Mouse (Mus musculus) midbrain, embryonic 11.5 days (tissue): ENCODE results near the gene Atp6v0c. TPM values are rescaled to one million over a fixed set of nuclear protein-coding genes. Genes with fewer than 3 reads are reported as not detected.

Source experiments
- ATAC-seq: fragments of 200-750 bp; cut with Nextera tagmentation; 2 replicates; pipeline ENCODE4 v1.8.0; 2017; ENCODE audit warnings: moderate TSS enrichment, moderate library complexity; ENCODE audit not compliant: low FRiP score
- DNase-seq: peaks from one replicate; pipeline ENCODE4 v3.0.0; 2015; ENCODE audit warnings: low spot score; ENCODE audit errors: missing footprints
- H3K27ac ChIP-seq: fragments of 300-500 bp; sonication (generic); 2 replicates; pipeline ENCODE4 v1.5.1; 2014; ENCODE audit warnings: low read depth, low read length
- H3K27me3 ChIP-seq: fragments of 300-500 bp; sonication (generic); 2 replicates; pipeline ENCODE4 v1.6.1; 2014; ENCODE audit warnings: mild to moderate bottlenecking, low read length, moderate library complexity, mixed read lengths; ENCODE audit not compliant: control insufficient read depth, insufficient read depth
- H3K36me3 ChIP-seq: fragments of 300-500 bp; sonication (generic); 2 replicates; pipeline ENCODE4 v1.6.1; 2014; ENCODE audit warnings: mild to moderate bottlenecking, low read length, moderate library complexity, mixed read lengths; ENCODE audit not compliant: control insufficient read depth, insufficient read depth
- H3K4me1 ChIP-seq: fragments of 300-500 bp; sonication (generic); 2 replicates; pipeline ENCODE4 v1.6.1; 2014; ENCODE audit warnings: low read length; ENCODE audit not compliant: control insufficient read depth, insufficient read depth
- H3K4me2 ChIP-seq: fragments of 300-500 bp; sonication (generic); 2 replicates; pipeline ENCODE4 v1.6.1; 2014; ENCODE audit warnings: mild to moderate bottlenecking, moderate library complexity
- H3K4me3 ChIP-seq: fragments of 300-500 bp; sonication (generic); 2 replicates; pipeline ENCODE4 v1.5.1; 2014; ENCODE audit warnings: low read depth, low read length
- H3K9ac ChIP-seq: fragments of 300-500 bp; sonication (generic); 2 replicates; pipeline ENCODE4 v1.6.1; 2014; ENCODE audit warnings: low read length
- H3K9me3 ChIP-seq: fragments of 300-500 bp; sonication (generic); 2 replicates; pipeline ENCODE4 v1.6.1; 2016; ENCODE audit warnings: low read length; ENCODE audit not compliant: control insufficient read depth
- WGBS: fragments of 180-500 bp; shearing (Covaris S2); extraction: QIAGEN DNeasy Blood & Tissue Kit; methylation state at CpG from one replicate; pipeline ENCODE4 v1.1.7; 2014; 5-methylcytosine and 5-hydroxymethylcytosine counted together
- polyA plus RNA-seq: library from polyadenylated mRNA; unstranded; fragments of >200 nt; fragmentation: Nextera tagmentation; extraction: Ambion mirVana; gene quantifications from 2 replicates; pipeline ENCODE4 v1.2.1, GENCODE M21; 2014

The Atp6v0c gene
- polyA plus RNA-seq, 1 experiment from 2014 or later = 465 TPM

- no peak overlapping the region for H3K4me2 ChIP-seq
- 80% methylated on average over 4 of the region's 4 CpGs for WGBS
Measured at GRCm38 (mm10) chr17:24191481-24191880, 22.0 kb upstream of the Atp6v0c start.

GRCm38 (mm10) chr17:24190934-24191333, 21.4 kb upstream of the Atp6v0c start:
- H3K27ac ChIP-seq = no peak overlapping the region
- H3K27me3 ChIP-seq = no peaks in the 10 kb centered on the region
- no peak overlapping the region for H3K4me2 ChIP-seq
- no peaks in the 10 kb centered on the region for H3K36me3 ChIP-seq
- no peaks in the 10 kb centered on the region for H3K9me3 ChIP-seq
- WGBS = 94% methylated on average over 2 of the region's 2 CpGs
- DNase-seq (no peak), ATAC-seq (no peak)
- H3K4me3 ChIP-seq = no peak overlapping the region
- H3K4me1 ChIP-seq = no peaks in the 10 kb centered on the region
- H3K9ac ChIP-seq = no peak overlapping the region

More at GRCm38 (mm10) chr17:24191481-24191880, 22.0 kb upstream of the Atp6v0c start:
- Histone ChIP-seq H3K27me3 (no peaks in the 10 kb centered on the region), H3K9ac (no peak overlapping the region), H3K4me1 (no peaks in the 10 kb centered on the region), H3K9me3 (no peaks in the 10 kb centered on the region), H3K27ac (no peak overlapping the region), H3K4me3 (no peak overlapping the region), H3K36me3 (no peaks in the 10 kb centered on the region)
- no peak for DNase-seq
- no peak for ATAC-seq

- Histone ChIP-seq H3K27me3 (no peaks in the 10 kb centered on the region), H3K27ac (no peak overlapping the region), H3K4me1 (peaks cover 4% of the 10 kb centered on the region; the same call in 1 of the 2 replicates), H3K4me3 (no peak overlapping the region), H3K9me3 (no peaks in the 10 kb centered on the region), H3K9ac (no peak overlapping the region), H3K4me2 (no peak overlapping the region), H3K36me3 (no peaks in the 10 kb centered on the region)
- WGBS = 74% methylated on average over 3 of the region's 3 CpGs
- ATAC-seq = no peak
- DNase-seq = no peak
Measured at GRCm38 (mm10) chr17:24174259-24174658, 4.8 kb upstream of the Atp6v0c start.

GRCm38 (mm10) chr17:24173423-24173822, 3.9 kb upstream of the Atp6v0c start:
- Histone ChIP-seq H3K4me1 (peaks cover 4% of the 10 kb centered on the region), H3K9me3 (no peaks in the 10 kb centered on the region), H3K4me3 (no peak overlapping the region), H3K27me3 (no peaks in the 10 kb centered on the region), H3K9ac (no peak overlapping the region), H3K27ac (no peak overlapping the region), H3K4me2 (no peak overlapping the region), H3K36me3 (no peaks in the 10 kb centered on the region)
- DNase-seq = peak; percentile 96
- 4% methylated on average over 3 of the region's 3 CpGs for WGBS
- ATAC-seq = no peak

- H3K4me2 ChIP-seq = no peak overlapping the region
- 94% methylated on average over 4 of the region's 4 CpGs for WGBS
- H3K4me3 ChIP-seq = no peak overlapping the region
- DNase-seq (no peak), ATAC-seq (no peak)
- H3K27ac ChIP-seq = no peak overlapping the region
- H3K9me3 ChIP-seq = no peaks in the 10 kb centered on the region
- H3K36me3 ChIP-seq = peaks cover 4% of the 10 kb centered on the region; the same call in 1 of the 2 replicates
- H3K9ac ChIP-seq = no peak overlapping the region
- H3K27me3 ChIP-seq = no peaks in the 10 kb centered on the region
- H3K4me1 ChIP-seq = peaks cover 13% of the 10 kb centered on the region
Measured at GRCm38 (mm10) chr17:24171738-24172137, 2.2 kb upstream of the Atp6v0c start.

- DNase-seq (no peak), ATAC-seq (no peak)
- peaks cover 4% of the 10 kb centered on the region; the same call in 1 of the 2 replicates for H3K36me3 ChIP-seq
- H3K9me3 ChIP-seq = no peaks in the 10 kb centered on the region
- no peak overlapping the region for H3K4me3 ChIP-seq
- no peak overlapping the region for H3K27ac ChIP-seq
- H3K27me3 ChIP-seq = no peaks in the 10 kb centered on the region
- no peak overlapping the region for H3K9ac ChIP-seq
- H3K4me1 ChIP-seq = peaks cover 13% of the 10 kb centered on the region
- no peak overlapping the region for H3K4me2 ChIP-seq
- 76% methylated on average over 5 of the region's 5 CpGs for WGBS
Measured at GRCm38 (mm10) chr17:24170729-24171128, 1.2 kb upstream of the Atp6v0c start.

- DNase-seq (no peak), ATAC-seq (no peak)
- Histone ChIP-seq H3K9me3 (no peaks in the 10 kb centered on the region), H3K27me3 (no peaks in the 10 kb centered on the region), H3K36me3 (peaks cover 4% of the 10 kb centered on the region; the same call in 1 of the 2 replicates), H3K4me1 (peaks cover 13% of the 10 kb centered on the region), H3K9ac (peak overlapping the region; percentile 93), H3K4me3 (peak overlapping the region; percentile 75), H3K4me2 (peak overlapping the region; percentile 92), H3K27ac (no peak overlapping the region)
- WGBS = 63% methylated on average over 3 of the region's 3 CpGs
Measured at GRCm38 (mm10) chr17:24170125-24170524, 623 bp upstream of the Atp6v0c start.

- peak; percentile 73 for ATAC-seq
Measured at GRCm38 (mm10) chr17:24168590-24169277, 768 bp downstream of the Atp6v0c start.

GRCm38 (mm10) chr17:24167891-24168505, 1.5 kb downstream of the Atp6v0c start:
- no peaks in the 10 kb centered on the region for H3K9me3 ChIP-seq
- H3K36me3 ChIP-seq = peaks cover 4% of the 10 kb centered on the region; the same call in 1 of the 2 replicates
- peak overlapping the region; percentile 93 for H3K9ac ChIP-seq
- H3K4me2 ChIP-seq = peak overlapping the region; percentile 92
- 71% methylated on average over 7 of the region's 7 CpGs for WGBS
- H3K27ac ChIP-seq = no peak overlapping the region
- peaks cover 15% of the 10 kb centered on the region for H3K4me1 ChIP-seq
- DNase-seq = no peak
- H3K27me3 ChIP-seq = no peaks in the 10 kb centered on the region
- ATAC-seq = no peak
- H3K4me3 ChIP-seq = peak overlapping the region; percentile 75

More at GRCm38 (mm10) chr17:24168590-24169277, 768 bp downstream of the Atp6v0c start:
- H3K9ac ChIP-seq = peak overlapping the region; percentile 93
- peaks cover 13% of the 10 kb centered on the region for H3K4me1 ChIP-seq
- H3K36me3 ChIP-seq = peaks cover 4% of the 10 kb centered on the region; the same call in 1 of the 2 replicates
- peak overlapping the region; percentile 95 for H3K27ac ChIP-seq
- peak overlapping the region; percentile 92 for H3K4me2 ChIP-seq
- H3K27me3 ChIP-seq = no peaks in the 10 kb centered on the region
- 1% methylated on average over 41 of the region's 41 CpGs for WGBS
- DNase-seq = peak; percentile 97
- peak overlapping the region; percentile 75 for H3K4me3 ChIP-seq
- no peaks in the 10 kb centered on the region for H3K9me3 ChIP-seq
